Mouse (Mus musculus) T-cell, adult 2 months (primary cell): ENCODE data around the gene Prmt9.
A peak's percentile ranks its signal among the peaks of the same experiment; 100 is the strongest.

ENCODE experiments used
- DNase-seq: peaks from one replicate; pipeline ENCODE4 v3.0.0; 2022; ENCODE audit warnings: low spot score

Prmt9 gene

GRCm38 (mm10) chr8:77549121-77549706 lies at the start of gene Prmt9:
Prmt9 (plus strand) TSS chr8:77549397.
- peak; percentile 90 for DNase-seq

- no peak for DNase-seq
Measured at GRCm38 (mm10) chr8:77500264-77500663, 48.9 kb upstream of the Prmt9 start.

GRCm38 (mm10) chr8:77501131-77501530 lies 48.1 kb upstream of the Prmt9 start:
- DNase-seq, result no peak

DNA sequence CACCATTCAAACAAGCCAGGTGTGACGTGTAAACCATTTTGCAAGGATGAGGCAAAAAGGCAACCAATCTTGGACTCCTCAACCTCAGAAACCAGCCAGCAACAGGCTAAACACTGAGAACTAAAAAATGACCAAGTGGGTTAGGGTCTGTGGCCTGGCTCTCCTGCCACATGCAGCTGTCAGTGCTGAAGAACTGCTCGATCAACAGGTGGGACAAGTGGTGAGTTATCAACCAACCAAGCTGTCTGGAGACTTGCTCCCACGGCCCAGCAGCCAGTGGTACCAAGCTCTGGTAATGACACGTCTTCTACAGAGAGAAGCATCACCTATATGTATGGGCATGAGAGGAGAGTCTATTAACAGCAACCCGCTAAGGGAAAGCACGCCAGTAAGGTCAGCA lies 46.6 kb upstream of the Prmt9 start:
- DNase-seq, result no peak

DNA sequence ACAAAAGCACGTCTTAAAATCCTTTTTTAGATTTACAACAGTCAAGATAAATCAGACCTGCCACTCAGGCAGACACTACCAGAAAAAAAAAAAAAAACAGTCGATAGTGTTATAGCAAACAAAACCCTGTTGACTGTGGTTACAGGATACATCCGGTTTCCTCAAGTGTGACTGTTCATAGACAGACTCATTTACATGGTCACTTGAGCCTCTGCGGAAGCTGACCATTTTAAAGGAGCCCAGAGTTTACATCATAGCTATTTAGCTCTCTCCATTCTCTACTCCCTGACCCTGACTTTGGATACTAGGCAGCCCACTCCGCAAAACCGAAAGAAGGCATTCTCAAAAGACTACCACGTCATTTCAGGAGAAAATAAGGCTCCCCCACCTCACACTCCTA lies 42.7 kb upstream of the Prmt9 start:
- no peak for DNase-seq

- no peak for DNase-seq
Measured at GRCm38 (mm10) chr8:77507510-77508035, 41.6 kb upstream of the Prmt9 start.

DNA sequence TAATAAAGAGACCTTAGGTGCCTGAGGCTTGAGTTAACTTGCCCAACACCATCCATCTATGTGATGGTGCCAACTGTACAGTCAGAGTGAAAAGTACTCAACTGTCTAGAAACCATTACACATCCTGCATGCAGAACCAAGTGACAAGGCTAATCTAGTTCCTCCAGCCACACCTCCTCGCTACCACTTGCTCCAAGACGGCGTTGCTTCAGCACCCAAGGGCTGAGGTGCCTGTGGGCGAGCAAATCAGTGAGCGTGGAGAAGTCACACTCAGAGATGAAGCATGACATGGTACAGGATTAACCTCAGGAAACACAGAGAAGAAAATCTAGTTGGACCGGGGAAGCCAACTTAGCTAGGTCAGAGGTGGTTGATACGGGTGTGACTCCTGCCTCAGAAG lies 40.2 kb upstream of the Prmt9 start:
- DNase-seq, result no peak

DNA sequence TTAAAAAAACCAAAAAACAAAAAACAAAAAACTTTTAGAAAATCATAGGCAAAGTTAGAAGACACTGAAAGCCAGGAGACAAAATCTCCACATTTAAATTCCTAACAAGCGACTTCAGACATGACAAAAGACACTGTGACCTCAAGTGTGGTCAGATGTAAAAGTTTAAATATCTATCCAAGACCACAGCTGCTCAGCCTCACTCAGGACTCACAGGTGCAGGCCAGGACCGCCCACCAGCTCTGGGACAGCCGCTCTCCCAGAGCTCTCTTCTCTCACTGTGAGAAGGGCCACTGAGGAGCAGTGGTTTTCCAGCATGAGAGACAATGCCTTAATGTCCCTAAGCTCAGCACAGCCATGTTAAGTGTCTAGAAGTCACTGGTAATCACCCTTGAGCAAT lies 38.8 kb upstream of the Prmt9 start:
- DNase-seq, result no peak

- DNase-seq, result no peak
Measured at GRCm38 (mm10) chr8:77511750-77512493, 37.3 kb upstream of the Prmt9 start.

- DNase-seq, result no peak
Measured at GRCm38 (mm10) chr8:77515201-77515600, 34.0 kb upstream of the Prmt9 start.

DNA sequence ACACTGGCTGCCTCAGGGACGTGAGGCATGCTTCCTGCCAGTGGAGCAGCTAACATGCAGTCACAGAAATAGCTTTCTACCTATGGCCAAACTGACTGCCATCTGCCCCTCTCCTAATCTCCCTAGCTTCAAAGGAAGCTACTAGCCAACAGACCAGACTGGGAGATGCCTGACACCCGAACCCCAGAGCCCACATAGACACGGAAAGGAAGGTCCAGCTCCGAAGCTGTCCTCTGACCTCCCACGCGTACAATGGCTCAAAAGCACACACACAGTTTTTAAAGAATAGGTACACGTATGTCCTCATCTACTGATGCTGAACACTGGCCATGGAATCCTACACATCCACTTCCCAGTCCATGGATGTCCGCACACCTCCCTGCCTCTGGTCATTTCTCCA lies 33.4 kb upstream of the Prmt9 start:
- no peak for DNase-seq

DNA sequence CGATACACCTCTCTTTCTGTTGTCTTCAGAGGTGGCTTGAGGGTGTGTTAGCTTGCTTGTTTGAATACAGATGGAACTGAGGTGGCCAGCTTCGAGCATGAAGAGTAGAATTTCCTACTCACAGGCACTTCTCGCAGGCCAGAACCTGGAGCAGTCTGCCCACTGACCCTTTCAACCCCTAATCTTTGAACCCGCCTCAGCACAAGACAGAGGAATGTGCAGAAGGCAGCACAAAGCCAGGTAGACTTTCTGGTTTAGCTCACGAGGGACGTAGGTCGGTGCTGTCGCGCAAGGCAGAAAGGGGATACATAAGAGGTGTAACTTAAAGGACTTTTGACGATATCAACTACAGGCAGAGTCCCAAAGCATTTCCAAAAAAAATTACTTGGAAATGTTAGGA lies 32.4 kb upstream of the Prmt9 start:
- no peak for DNase-seq

DNA sequence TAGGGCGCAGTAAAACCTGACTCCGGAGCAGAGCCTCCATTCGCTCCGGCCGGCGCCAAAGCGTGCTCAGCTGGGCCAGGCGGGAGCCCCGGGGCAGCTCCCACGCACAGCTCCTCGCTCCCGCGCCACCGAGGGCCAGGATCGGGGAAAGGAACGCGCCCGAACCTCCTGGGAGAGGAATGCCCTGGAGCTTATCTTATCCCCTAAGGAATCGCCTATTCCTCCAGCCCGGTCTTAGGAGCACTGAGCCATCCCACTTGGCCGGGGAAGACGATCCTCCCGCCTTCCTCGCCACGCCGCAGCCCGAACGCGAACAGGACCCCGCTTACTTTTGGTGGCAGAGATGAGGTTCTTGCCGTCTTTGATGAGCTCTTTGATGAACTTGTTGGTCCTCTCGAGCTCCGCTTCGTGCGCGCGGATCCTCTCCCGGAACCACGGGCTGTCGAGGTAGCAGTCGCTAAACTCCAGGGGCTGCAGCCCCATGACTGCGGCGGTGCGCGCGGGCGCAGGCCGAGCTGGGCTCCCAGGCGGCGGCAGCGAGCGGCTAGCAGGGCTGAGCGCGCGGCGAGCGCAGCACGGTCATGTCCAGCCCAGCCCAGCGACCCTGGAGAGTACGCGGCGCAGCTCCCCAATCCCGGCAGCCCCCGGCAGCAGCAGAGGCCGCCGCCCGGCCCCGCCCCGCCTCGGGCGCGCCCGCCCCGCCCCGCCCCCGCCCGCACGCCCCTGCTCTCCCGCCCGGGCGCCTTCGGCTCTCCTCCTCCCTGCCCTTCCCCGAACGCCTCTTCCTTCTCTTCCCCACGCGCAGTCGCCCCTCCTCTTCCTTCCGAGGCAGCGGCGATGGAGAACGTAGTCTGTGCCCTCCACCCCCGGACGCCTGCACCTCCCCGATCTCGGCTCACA lies 31.6 kb upstream of the Prmt9 start, which contains the start of gene Arhgap10:
TSS of gene Arhgap10 (minus strand) at position 653 of the 900 bp plus-strand sequence.
- peak; percentile 83 for DNase-seq

- no peak for DNase-seq
Measured at GRCm38 (mm10) chr8:77518201-77519115, 30.7 kb upstream of the Prmt9 start.

- no peak for DNase-seq
Measured at GRCm38 (mm10) chr8:77520601-77521000, 28.6 kb upstream of the Prmt9 start.

DNA sequence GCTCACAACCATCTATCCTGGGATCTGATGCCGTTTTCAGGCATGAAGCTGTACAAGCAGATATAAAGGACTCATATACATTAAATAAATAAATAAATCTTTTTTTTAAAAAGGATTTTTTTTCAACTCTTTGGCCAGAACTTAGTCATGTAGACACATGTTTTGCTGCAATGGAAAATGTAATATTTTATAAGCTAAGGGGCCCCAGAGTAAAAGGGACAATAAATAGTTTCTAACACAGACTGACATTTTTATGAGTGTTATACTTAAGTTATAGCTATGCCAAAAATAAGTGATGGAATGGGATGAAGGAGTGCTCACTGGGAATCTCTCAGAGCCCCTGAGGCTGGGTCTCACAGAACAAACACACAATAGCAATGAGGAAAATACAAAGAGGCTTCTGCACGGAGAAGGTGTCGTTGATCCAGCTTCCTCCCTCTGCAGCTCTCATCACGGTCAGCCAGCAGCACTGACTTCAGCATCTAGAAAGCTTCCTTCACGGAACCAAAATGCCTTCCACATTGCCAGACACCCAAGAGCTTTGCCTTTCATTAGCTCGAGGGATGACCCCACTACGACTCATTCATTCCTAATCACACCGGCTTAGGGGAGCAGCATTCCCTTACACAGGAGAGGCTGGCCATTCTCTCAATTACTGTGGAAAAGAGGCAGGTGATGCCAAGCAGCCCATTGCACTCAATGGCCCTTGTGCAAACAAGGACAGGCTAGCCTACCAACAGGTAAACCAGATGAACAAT lies 28.0 kb upstream of the Prmt9 start:
- DNase-seq, result no peak

DNA sequence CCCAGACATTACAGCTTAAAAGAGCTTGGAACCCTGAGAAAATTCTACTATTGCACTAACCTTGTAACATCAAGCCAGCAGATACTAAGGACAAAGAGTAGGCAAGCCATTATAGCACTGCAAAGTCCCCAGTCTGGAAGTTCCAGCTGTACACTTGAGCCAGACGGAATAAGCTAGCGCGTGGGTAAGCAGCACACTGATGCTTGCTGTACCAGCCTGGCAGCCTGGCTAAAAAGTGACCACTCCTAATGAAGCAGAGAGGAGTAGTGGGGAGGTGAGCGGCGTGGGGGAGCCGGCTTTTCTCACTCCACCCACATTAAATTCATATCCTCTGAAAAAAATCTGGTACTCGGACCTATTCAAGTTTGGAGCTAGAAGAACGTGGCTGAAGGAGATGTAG lies 26.2 kb upstream of the Prmt9 start:
- DNase-seq, result no peak

DNA sequence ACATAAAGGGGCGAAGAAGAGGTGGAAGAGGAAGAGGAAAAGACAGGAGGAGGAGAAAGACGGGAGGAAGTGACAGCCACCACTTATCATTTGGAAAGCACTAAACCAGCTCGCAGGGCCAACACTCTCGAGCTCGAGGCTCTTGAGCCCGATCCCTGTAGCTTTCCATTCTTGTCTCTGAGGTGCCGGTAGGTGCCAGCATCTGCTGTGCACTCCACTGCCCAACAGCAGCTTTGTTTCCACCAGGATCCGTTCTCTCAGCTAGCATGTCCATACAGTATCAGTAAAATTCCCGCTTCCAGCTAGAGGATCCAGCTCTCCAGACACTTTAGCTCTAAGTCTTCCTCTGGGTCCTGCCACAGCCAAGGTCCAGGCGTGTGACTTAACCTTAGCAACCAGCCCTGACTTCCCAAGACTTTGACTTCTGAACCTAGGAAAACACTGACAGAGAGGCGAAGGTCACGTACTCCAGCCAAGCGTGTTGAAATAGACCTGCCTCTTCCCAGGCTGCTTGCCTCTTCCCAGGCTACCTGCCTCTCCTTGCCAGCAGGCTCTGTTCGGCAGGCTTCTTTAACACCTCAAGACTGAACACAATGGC lies 25.1 kb upstream of the Prmt9 start:
- DNase-seq, result no peak

GRCm38 (mm10) chr8:77524906-77525305 lies 24.3 kb upstream of the Prmt9 start:
- DNase-seq, result no peak

GRCm38 (mm10) chr8:77526130-77526529 lies 23.1 kb upstream of the Prmt9 start:
- no peak for DNase-seq
